Mouse (Mus musculus): ENCODE results near the gene Ebf1. TPM values are rescaled to one million over a fixed set of nuclear protein-coding genes. Genes with fewer than 3 reads are reported as not detected.

Ebf1 gene
- polyA plus RNA-seq, 1 experiment from 2014 or later = 5.0 TPM

- Histone ChIP-seq H3K27me3 (ENCODE audit: insufficient read depth, low read length) (no peaks in the 10 kb centered on the region), H3K4me1 (ENCODE audit: insufficient read depth) (no peaks in the 10 kb centered on the region), H3K9me3 (ENCODE audit: low read length) (no peaks in the 10 kb centered on the region), H3K9ac (replicated peaks) (no peak overlapping the region), H3K36me3 (replicated peaks; ENCODE audit: insufficient read depth, low read length) (no peaks in the 10 kb centered on the region), H3K27ac (ENCODE audit: low read depth) (no peak overlapping the region), H3K4me3 (ENCODE audit: low read depth, low read length) (no peak overlapping the region), H3K4me2 (ENCODE audit: low read depth, low read length) (no peak overlapping the region)
- 77% methylated on average over 11 of the region's 11 CpGs for WGBS (ENCODE audit: insufficient replicate concordance)
- DNase-seq (no peak), ATAC-seq (no peak)
- TF ChIP-seq CTCF (IDR thresholded peaks at IDR 0.05; ENCODE audit: low read depth) = no peak
- no peak for TF ChIP-seq EP300 (IDR thresholded peaks at IDR 0.05; ENCODE audit: low read depth)
Measured at GRCm38 (mm10) chr11:44770989-44771564, 154.0 kb downstream of the Ebf1 start.

DNA sequence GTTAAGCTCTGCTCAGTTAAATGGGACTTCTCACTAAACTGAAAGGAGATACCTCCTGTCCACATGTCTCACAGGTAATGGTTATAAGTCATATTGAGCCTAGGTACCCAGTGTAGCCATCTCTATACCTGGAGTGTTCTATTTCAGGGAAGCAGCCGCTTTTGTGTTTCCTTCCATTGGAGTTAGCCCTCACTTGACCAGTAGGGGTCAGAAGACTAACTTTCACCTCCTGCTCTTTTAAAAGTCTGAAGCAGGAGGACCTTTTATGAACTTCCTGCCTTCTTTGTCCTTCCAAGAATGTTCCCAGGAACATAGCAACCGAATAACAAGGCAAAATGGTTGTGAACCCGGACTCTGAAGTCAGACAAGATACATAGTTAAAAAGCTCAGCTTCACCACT lies 157.3 kb downstream of the Ebf1 start:
- no peak overlapping the region for H3K4me3 ChIP-seq (ENCODE audit: low read depth, low read length)
- ATAC-seq = no peak
- no peak for DNase-seq

DNA sequence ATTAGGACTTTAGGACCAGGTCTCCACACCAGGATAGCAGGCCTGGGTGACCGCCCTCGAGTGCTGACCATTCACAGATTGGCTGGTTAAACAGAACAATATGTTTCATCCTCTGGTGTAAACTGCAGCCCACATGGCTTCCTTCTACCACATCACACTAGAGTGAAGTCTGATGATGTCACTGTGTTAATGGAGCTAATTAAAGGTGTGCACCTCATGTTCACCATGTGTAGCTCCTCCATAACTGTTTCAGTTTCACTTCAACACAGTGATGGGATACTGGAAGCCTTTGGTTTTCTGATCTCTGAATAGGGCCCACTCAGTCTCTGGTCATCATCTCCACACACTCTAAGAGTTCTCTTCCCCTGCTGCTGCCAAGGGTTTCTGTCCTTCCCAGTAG lies 158.4 kb downstream of the Ebf1 start:
- no peaks in the 10 kb centered on the region for H3K36me3 ChIP-seq (replicated peaks; ENCODE audit: insufficient read depth, low read length)
- ATAC-seq = no peak
- H3K9me3 ChIP-seq (ENCODE audit: low read length) = no peaks in the 10 kb centered on the region
- WGBS (ENCODE audit: insufficient replicate concordance) = 67% methylated on average over 2 of the region's 2 CpGs
- H3K27me3 ChIP-seq (ENCODE audit: insufficient read depth, low read length) = no peaks in the 10 kb centered on the region
- no peak overlapping the region for H3K4me3 ChIP-seq (ENCODE audit: low read depth, low read length)
- DNase-seq = no peak
- no peak overlapping the region for H3K9ac ChIP-seq (replicated peaks)
- TF ChIP-seq CTCF (IDR thresholded peaks at IDR 0.05; ENCODE audit: low read depth) (no peak), EP300 (IDR thresholded peaks at IDR 0.05; ENCODE audit: low read depth) (no peak)
- no peak overlapping the region for H3K4me2 ChIP-seq (ENCODE audit: low read depth, low read length)
- H3K4me1 ChIP-seq (ENCODE audit: insufficient read depth) = no peaks in the 10 kb centered on the region
- no peak overlapping the region for H3K27ac ChIP-seq (ENCODE audit: low read depth)

More for the DNA sequence above, 157.3 kb downstream of the Ebf1 start:
- Histone ChIP-seq H3K4me2 (ENCODE audit: low read depth, low read length) (no peak overlapping the region), H3K27me3 (ENCODE audit: insufficient read depth, low read length) (no peaks in the 10 kb centered on the region), H3K9ac (replicated peaks) (no peak overlapping the region), H3K36me3 (replicated peaks; ENCODE audit: insufficient read depth, low read length) (no peaks in the 10 kb centered on the region), H3K9me3 (ENCODE audit: low read length) (no peaks in the 10 kb centered on the region), H3K4me1 (ENCODE audit: insufficient read depth) (no peaks in the 10 kb centered on the region), H3K27ac (ENCODE audit: low read depth) (no peak overlapping the region)
- TF ChIP-seq CTCF (IDR thresholded peaks at IDR 0.05; ENCODE audit: low read depth) = peak; percentile 58
- TF ChIP-seq EP300 (IDR thresholded peaks at IDR 0.05; ENCODE audit: low read depth) = no peak
- 44% methylated on average over 3 of the region's 3 CpGs for WGBS (ENCODE audit: insufficient replicate concordance)

- Histone ChIP-seq H3K4me2 (ENCODE audit: low read depth, low read length) (no peak overlapping the region), H3K27ac (ENCODE audit: low read depth) (no peak overlapping the region), H3K4me3 (ENCODE audit: low read depth, low read length) (no peak overlapping the region), H3K36me3 (replicated peaks; ENCODE audit: insufficient read depth, low read length) (no peaks in the 10 kb centered on the region), H3K27me3 (ENCODE audit: insufficient read depth, low read length) (no peaks in the 10 kb centered on the region), H3K9me3 (ENCODE audit: low read length) (no peaks in the 10 kb centered on the region), H3K9ac (replicated peaks) (no peak overlapping the region), H3K4me1 (ENCODE audit: insufficient read depth) (no peaks in the 10 kb centered on the region)
- WGBS (ENCODE audit: insufficient replicate concordance) = 53% methylated on average over 2 of the region's 2 CpGs
- TF ChIP-seq CTCF (IDR thresholded peaks at IDR 0.05; ENCODE audit: low read depth) (no peak), EP300 (IDR thresholded peaks at IDR 0.05; ENCODE audit: low read depth) (no peak)
- no peak for DNase-seq
- no peak for ATAC-seq
Measured at GRCm38 (mm10) chr11:44776556-44776955, 159.4 kb downstream of the Ebf1 start.

DNA sequence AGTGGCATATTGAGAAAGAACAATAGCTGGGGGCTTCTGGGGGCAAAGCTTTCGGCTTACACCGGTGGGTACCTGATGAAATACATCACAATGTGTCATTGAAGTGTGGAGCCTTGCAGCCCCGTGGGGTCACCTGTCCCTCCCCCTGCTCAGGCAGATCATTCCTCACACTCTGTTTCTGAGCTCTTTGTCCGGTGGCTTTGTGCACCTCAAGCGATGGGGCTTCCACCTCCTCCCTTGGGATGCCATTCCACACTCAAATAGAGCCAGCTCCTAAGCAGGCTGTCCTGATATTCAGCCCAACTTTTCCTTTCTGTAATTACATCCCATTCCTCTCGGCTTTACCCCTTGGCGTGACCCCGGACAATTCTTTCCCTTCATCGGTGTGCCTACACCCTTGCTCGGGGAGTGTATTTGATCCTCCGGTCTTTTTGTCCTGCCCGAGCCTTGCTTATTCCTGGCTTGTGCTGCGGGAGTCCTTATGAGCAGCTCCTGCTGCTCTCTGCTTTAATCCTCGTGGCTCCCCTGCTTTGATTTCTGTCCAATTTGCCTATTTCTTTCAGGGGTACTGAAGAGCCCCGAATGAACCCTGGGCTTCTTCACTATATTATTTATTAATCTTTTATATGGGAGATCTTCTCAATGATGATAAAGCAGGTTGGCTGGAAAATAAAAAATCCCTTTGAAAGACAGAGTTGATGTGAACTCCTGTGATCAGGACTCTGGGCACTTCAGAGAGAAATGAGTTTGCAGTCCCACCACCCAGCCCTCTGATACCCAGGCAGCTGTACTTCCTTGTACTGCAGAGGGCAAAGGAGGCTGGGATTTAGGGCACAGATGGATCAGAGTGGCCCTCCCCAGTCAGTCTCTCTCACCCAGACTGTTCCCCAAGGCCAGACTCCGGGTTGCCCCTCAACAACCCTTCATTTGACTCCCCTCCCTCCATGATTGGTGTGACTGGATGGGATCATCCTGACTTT lies 160.5 kb downstream of the Ebf1 start:
- ATAC-seq (no peak), DNase-seq (no peak)
- Histone ChIP-seq H3K9ac (replicated peaks) (no peak overlapping the region), H3K27me3 (ENCODE audit: insufficient read depth, low read length) (no peaks in the 10 kb centered on the region), H3K27ac (ENCODE audit: low read depth) (no peak overlapping the region), H3K4me1 (ENCODE audit: insufficient read depth) (no peaks in the 10 kb centered on the region), H3K9me3 (ENCODE audit: low read length) (no peaks in the 10 kb centered on the region), H3K4me3 (ENCODE audit: low read depth, low read length) (no peak overlapping the region), H3K36me3 (replicated peaks; ENCODE audit: insufficient read depth, low read length) (no peaks in the 10 kb centered on the region), H3K4me2 (ENCODE audit: low read depth, low read length) (no peak overlapping the region)
- TF ChIP-seq EP300 (IDR thresholded peaks at IDR 0.05; ENCODE audit: low read depth) (no peak), CTCF (IDR thresholded peaks at IDR 0.05; ENCODE audit: low read depth) (no peak)
- WGBS (ENCODE audit: insufficient replicate concordance) = 68% methylated on average over 16 of the region's 16 CpGs

- H3K4me2 ChIP-seq (ENCODE audit: low read depth, low read length) = no peak overlapping the region
- no peak overlapping the region for H3K4me3 ChIP-seq (ENCODE audit: low read depth, low read length)
- WGBS (ENCODE audit: insufficient replicate concordance) = 78% methylated on average over 1 of the region's 1 CpGs
- no peak overlapping the region for H3K9ac ChIP-seq (replicated peaks)
- no peak overlapping the region for H3K27ac ChIP-seq (ENCODE audit: low read depth)
- TF ChIP-seq CTCF (IDR thresholded peaks at IDR 0.05; ENCODE audit: low read depth) (no peak), EP300 (IDR thresholded peaks at IDR 0.05; ENCODE audit: low read depth) (no peak)
- no peaks in the 10 kb centered on the region for H3K27me3 ChIP-seq (ENCODE audit: insufficient read depth, low read length)
- no peaks in the 10 kb centered on the region for H3K9me3 ChIP-seq (ENCODE audit: low read length)
- no peaks in the 10 kb centered on the region for H3K36me3 ChIP-seq (replicated peaks; ENCODE audit: insufficient read depth, low read length)
- no peaks in the 10 kb centered on the region for H3K4me1 ChIP-seq (ENCODE audit: insufficient read depth)
- DNase-seq (no peak), ATAC-seq (no peak)
Measured at GRCm38 (mm10) chr11:44779030-44779429, 161.9 kb downstream of the Ebf1 start.
